Mouse (Mus musculus) R1 (cell line): Measurements from ENCODE around the gene Slc22a20.

Experiments used
- DNase-seq: peaks from one replicate; pipeline ENCODE4 v3.0.0-alpha.2; 2018; ENCODE audit warnings: low read depth, low spot score

Slc22a20 gene

DNA sequence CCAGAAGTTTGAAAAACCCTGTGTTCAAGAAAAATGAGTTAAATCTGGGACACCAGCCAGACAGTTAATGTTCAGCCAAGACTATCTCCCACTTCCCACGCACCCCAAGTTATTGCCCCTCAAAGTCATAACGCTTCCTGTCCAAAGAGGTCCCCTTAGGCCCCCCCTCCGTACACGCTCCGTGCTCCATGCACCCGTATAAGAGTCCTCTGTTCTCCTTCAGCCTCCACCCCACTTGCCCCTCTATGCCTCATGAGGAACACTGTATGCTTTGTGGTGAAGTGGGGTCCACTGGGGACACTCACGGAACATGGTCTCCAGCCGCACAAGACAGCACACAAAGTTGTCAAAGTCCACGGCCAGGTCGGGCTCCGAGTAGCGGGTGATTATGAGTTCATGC lies 4.1 kb upstream of the Slc22a20 start:
- DNase-seq = no peak

DNA sequence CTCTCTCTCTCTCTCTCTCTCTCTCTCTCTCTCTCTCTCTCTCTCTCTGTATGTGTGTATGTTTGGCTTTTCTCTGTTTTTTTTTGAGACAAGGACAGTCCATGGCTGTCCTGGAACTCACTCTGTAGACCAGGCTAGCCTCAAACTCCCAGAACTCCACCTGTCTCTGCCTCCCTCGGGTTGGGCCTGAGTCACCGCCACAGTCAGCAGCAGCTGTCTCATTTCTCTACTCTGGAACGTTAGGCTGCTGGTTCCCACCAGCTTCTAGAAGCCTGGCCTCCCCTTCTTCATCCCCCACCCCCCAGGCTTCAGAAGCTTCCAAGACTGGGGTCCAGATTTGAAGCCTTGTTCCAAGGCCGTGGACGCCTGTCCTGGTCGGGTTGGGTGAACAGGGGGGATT lies 3.6 kb upstream of the Slc22a20 start:
- no peak for DNase-seq

DNA sequence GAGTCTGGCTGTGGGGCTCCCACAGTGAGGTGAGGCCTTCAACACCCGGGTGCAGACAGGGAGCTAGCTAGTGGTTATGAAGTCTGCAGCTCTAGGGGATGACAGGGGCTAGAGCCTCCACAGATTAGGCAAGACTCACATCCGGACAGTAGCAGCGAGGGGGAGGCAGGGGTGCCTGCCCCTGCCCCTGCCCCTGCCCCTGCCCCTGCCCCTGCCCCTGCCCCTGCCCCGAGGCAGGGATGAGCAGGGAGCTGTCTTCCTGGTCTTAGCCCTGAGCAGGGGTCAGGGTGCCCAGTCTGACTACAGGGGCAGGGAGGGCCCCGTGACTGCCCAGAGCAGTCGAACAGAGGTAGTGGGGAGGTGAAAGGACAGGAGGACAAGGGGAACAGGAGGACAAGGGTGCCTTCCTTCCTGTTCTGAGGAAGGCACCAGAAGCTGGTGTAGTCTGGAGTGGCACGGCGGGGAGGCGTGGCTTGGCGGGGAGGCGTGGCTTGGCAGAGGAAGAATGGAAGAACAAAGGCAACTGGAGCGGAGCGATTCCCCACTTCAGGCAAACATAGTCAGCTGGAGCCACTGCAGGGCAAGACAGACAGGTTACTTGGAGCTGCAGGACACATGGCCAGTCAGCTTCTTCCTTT lies 3.0 kb upstream of the Slc22a20 start:
- DNase-seq = peak; percentile 74

DNA sequence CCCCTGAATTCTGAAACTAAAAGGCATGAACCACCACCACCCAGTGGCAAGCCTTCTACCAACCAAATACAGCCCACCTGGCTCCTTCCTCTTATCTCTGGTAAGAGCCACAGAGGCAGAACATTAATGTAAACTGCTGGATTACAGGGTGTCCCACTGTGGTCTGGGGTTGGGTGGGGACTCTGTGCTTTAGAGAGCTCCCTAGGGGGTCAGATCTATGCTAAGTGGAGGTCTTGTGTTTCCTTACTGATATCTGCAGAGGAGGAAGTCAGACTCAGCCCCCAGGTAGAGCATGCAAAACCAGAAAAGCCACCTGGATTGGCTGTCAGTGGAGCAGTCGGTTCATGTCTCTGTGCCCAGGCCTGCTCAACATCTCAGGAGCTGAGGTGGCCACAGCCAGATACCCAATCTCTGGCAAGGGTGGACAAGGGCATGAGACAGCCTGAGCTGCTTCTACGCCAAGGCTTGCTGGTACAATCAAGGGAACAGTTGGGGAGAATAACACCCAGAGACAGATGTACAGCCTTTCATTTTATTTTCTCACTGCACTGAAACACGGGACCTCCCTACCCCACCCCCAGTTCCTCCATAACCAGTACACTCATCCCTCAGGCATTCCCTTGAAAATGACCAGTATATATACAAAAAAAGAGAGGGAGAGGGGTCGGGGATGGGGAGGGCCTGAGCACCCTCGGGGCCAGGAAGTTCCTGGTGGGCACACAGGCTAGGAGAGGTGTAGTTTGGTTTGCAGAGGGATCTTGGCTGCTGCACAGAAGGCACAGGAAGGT lies 2.3 kb upstream of the Slc22a20 start:
- DNase-seq = peak; percentile 28

DNA sequence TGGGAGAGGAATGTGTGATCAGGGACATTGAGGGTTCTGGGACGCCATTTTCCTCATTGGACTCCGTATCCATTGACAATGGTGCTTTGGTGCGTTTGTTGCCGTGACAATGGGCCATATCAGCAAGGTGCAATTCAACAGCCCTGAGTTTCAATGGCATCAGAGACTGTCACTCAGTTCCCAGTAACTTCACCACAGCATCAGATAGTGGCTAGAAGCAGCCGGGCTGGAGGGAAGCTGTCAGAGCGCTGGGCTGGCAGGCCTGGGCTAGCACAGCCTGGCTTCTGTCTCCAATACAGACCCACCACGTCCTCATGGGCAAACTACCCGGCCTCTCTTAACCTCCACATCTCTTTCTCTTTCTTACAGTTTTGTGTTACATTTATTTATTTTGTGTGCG lies 5.5 kb downstream of the Slc22a20 start:
- peak; percentile 18 for DNase-seq

DNA sequence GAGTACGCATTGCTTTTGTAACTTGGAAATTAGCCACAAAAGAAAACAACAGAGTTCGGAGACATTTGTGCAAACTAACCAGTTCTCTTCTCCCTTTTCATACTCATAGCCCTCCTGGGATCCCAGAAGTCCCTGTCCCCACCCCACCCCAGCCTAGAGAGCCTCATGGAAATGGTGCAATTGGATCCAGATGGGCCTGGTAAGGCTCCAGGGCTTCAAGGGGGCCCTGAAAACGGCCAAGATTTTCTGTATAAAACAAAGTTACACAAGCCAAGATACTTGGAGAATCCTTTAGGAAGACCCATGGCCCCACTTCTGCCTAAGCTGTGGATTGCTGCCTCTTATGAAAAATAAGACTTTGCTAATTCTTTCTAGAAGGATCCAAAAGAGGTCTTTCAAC lies 8.2 kb downstream of the Slc22a20 start:
- no peak for DNase-seq

DNA sequence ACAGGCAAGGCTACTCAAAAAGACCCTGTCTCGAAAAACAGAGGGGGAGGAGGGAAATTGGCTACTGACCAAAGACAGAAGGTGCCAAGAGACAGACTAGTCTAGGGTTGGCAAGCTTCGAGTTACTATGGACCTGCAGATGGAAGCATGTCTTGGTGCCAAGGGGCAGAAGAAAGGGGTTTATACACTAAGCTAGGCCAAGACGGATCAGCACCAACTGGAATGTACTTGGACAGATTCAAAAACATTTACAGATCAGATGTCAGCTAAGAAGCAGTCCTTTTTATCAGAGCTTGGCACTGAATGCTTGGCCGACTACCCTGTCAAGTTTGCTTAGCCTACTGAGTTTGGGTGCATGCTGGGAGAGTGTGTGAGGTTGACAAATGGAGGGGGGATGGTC lies 10.3 kb downstream of the Slc22a20 start:
- no peak for DNase-seq

DNA sequence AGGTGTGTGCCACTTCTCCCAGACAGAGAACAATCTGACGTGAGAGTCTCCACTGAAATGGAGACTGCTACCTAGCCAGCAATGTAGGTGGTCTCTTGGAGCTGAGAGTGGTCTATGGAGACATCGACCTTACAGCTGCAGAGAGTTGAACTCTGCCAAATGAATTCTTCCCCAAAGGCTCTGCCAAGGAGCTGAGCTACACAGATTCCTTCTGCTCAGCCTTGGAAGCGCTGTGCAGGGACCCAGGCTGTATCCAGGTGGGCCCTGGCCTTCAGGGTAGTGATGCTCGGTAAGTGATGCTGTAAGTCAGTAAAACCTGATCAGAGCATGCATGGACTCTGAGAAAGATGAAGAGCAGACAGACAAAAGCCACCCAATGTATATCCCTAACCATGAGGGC lies 10.8 kb downstream of the Slc22a20 start:
- DNase-seq = no peak

DNA sequence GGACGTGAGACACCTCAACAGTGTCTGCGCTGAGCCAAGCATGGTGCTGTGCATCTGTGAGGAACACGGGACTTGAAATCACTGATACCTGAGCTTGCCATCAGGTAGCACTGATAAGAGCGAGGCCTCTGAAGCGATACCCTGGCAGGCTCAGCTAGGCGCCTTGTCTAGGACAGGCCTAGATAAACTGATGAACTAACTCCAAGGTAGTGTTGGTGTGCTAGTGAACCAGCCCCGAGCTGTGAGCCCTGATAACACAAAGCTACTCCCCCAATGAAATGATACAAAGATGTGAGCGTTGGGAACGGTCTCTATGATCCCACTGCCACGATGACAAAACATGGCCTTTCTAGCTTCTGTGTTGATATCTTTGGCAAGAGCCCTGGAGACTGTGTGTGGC lies 18.3 kb downstream of the Slc22a20 start:
- DNase-seq = no peak

DNA sequence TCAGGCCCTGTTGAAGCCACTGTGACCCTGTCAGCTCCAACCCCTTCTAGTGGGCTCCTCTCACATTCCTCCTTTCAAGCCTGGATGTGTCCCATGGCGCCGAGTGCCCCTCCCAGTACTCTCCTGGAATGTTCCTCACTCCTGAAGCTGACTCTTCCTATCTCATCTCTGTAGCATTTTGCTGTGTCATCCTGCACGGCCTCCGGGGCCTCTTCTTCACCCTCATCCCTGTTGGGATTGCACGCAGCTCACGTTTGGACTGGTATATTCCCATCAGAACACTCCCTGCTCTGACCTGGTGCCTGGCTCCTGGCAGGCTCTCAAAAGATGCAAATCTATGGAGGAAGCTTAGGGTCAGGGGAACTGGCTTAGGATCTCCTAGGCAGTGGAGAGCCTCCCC lies 19.2 kb downstream of the Slc22a20 start:
- DNase-seq = peak; percentile 86

DNA sequence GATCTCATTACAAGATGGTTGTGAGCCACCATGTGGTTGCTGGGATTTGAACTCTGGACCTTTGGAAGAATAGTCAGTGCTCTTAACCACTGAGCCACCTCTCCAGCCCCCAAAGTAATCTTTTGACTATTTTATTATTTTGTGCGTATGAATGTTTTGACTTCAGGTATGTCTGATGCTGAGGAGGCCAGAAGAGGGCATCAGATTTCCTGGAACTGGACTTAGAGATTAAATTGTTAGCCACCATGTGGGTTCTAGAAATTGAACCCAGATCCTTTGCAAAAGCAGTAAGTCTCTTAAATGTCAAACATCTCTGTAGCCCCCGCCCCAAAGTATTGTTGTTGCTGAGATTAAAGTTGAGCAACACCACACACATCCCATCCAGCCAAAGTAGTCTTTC lies 20.0 kb downstream of the Slc22a20 start:
- DNase-seq = no peak

DNA sequence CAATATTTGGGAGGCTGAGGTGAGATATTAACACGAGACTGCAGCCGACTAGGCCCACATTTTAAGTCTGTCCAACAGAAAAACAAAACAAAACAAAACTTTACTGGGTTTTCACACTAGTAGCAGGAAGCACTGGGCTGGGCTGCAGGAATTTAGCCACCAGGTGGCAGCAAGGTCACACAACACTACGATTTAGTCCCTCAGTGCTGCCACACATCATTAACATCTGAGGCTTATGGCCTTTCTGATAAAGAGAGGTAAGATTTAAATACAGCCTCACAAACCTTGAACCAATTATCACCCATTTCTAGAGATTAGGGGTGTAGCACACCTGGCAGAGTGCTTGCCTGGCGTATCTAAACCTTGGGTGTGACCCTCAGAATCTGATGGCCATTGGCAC lies 20.7 kb downstream of the Slc22a20 start:
- peak; percentile 79 for DNase-seq

DNA sequence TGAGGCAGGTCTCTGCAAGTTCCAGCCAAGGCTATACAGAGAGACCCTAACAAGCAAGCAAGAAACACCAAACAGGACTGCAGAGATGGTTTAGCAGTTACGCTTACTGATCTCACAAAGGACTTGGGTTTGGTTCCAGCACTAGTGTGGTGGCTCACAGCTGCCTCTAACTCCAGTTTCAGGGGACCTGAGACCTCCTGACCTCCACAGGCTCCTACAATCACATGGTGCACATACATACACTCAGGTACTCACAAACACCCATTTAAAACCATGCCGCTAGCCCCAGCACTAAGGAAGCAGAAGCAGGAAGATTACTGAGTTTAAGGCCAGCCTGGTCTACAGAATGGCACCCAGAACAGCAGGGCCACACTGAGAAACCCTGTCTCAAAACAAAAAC lies 21.1 kb downstream of the Slc22a20 start:
- no peak for DNase-seq

DNA sequence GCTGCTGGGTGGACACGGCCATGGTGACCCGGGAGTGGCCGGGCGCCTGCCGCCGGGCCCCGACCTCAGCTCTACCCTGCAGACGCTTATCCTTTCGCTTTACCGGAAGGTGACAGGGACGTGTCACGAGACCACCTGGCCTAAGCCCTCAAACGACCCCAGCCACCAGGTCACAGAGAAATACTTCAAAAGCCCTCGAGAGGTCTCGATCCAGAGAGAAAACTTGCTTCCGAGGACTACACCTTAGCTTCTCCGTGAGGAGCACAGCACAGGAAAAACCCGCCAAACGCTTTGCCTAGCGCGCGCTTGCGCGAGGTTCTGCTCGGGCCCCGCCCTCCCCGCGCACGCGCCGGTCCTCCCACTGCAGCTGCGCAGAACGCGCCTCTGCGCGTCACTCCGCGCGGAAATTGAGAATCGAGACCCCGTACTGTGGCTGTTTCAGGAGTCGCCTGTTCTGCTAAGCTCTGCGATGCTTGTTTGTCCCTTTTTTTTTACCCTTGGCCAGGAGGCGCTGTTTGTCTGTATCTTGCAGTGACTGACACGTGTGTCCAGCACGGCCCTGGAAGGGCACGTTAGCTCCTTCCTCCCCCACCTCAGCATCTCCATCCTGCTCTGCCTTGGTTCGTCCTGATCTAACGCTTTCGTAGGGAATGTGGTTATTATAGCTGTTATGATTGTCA lies 21.9 kb downstream of the Slc22a20 start, which contains the start of gene Pola2:
Gene Pola2, minus strand, starts transcription at position 320 of the 680 bp plus-strand sequence.
- DNase-seq = peak; percentile 90

DNA sequence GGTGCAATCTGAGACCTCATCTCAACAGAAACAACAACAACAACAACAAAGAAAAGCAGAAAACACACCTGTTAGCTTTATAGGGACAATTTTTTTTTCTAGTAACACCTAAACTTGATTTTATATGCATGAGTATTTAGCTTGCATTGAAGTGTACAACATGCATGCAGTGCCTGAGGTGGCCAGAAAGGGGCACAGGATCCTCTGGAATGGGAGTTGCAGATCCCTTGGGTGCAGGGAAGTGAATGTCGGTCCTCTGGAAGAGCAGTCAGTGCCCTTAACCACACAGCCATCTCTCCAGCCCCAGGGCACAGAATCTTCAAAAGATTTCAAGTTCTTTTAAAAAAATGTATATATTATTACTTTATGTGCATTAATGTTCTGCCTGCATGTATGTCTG lies 23.3 kb downstream of the Slc22a20 start:
- DNase-seq = no peak

DNA sequence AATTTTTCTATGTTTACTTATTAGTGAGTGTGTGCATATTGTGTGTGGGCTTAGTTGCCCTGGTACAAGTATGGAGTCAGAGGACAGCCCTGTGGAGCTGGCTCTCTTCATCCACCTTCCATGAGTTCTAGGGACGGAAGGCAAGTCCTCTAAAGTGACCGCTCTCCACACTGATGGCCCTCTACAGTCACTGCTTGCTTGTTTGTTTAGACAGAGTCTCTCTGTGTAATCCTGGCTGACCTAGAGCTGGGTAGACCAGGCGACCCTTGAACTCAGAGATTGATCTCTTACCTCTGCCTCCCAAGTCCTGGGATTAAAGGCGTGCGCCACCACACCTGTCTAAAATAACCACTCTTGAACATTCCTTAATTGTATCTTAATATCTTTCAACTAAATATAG lies 28.6 kb downstream of the Slc22a20 start:
- no peak for DNase-seq

DNA sequence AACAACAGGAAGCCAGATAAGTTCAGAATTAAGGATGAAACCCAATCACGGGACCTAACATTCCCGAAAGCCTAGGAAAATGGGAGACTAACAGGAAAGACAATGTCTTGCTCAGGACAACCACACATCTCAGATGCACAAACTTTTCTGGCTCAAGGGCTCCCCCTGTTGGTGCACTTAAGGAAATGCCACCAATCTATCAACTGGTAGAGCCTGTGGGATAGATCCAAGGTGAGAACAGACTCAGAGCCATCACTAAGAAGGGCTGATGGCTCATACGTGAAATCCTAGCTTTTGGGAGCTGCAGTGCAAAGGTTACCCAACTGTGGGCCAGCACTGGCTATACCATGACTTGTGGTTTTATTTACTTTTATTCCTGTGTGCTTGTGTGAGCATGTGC lies 29.3 kb downstream of the Slc22a20 start:
- peak; percentile 89 for DNase-seq

DNA sequence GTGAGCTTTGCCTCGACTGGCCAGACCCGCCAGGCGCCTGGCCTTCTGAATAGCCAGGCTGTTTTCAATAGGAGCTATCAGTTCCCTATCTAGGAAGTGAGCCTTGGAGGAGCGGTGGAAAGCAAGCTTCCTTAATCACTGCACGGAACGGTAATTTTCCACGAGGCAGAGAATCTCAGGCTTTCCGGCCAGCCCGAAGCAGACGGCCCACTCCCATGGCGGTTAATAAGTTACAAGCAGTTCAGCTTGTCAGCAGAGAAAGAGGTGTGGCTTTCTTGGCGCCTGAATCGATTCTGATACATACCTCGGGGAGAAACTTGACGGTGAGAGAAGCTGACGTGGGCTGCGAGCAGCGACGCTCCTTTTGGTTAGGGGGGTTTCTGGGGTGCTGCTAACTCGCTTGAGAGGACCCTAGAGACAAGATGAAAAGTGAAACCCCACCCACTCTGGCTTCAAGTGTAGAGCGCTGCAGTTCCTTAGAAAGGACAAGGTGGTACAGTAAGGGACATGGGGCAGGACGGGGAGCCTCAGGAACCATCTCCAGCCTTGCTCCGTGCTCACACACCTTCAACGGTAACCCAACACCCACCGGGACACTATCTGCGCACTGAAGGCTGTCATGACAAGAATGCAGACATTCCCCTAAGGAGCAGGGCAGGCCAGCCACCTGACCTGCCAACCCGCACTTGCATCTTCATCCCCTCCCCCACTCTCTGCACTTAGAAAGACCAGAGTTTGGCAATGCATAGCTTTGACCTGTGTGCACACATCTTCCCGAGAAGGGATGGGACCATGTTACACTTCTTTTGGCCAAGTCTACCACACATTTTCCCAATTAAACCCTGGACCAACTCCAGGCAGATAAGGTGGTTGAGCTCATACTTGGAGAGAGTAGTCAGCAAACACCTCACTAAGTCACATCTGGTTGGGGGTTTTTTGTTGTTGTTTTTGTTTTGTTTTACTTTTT lies 30.0 kb downstream of the Slc22a20 start:
- DNase-seq = peak; percentile 38

DNA sequence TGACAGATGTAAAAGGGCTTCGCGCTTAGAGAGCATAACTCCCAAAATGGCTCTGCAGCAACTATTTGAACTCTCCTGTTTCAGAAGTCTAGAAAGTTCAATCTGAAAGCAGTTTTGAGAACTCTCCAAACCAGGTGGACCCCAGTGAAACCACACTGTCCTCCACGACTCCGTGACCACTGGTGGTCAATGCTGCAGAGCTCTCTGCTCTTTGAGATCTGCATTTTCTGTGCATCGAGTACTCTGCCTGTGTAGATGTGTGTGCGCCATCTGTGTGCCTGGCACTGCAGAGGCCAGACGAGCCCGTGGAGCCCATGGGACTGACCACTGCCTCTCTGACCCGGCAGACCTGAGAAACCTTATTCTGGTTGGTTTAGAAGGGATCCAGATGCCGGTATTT lies 31.0 kb downstream of the Slc22a20 start:
- DNase-seq = no peak

DNA sequence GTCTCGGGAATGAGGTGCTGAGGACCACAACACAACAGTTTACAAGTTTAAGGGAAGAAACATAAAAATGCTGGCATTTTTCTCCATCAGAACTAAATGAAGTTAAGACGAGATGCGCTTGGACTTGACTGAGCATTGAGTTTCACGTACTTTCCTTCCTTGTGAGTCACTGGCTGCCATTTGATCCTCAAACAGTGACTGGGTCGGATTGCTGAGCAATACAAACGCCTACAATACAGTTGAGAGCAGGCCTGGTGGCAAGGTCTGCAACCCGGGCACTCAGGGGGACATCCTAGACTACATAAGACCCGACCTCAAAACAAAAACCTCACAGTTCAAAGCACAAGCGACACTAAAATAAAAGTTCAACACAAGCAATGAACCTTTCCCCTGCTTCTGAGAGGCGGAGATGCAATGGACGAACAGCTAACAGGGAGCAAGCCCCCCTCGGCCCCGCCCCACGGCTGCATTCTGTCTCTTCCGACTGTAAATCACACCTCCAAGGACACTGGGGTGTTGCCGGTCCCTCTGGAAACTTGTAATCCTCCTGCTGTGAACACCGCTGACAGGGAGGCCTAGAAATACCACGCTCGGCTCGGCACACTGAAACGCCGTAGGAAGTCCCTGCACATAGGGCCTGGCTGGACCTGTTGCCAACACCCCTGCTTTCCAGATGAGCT lies 31.8 kb downstream of the Slc22a20 start:
- DNase-seq = peak; percentile 73

DNA sequence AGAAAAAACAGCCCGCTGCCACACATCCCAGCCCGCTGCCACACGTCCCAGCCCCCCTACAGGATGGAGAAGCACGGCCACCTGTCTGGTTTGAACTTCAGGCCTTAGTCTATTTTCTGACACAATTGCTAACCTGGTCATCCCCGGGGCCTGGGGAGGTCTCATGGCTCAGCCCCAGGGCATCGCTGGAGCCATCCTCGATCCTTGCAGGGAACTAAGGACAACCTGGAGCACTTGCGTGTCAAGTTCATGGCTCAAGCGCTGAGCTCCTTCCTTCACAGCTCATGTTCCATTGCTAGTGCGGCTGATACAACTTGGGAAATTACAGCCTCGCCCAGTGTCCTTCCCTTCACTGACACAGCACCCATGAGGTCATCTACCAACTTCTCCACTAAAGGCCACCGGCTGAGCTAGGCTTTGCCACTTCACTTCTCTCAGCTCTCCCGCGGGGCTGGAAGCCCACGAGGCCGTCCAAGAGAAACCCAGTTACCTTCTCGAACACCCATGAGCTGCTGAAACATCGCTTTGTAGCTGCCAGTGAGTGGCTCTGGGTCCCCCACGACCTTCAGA lies 32.7 kb downstream of the Slc22a20 start:
- no peak for DNase-seq
